Mouse (Mus musculus) cortical plate, adult 2 months (tissue): Measurements from ENCODE around the gene Myl3. TPM values are rescaled to one million over a fixed set of nuclear protein-coding genes. Genes with fewer than 3 reads are reported as not detected.

ENCODE experiments used
- H3K27ac ChIP-seq: fragments of 200-500 bp; 2 replicates; pipeline ENCODE4 v1.5.1; 2012; ENCODE audit warnings: low read length, control low read depth, inconsistent platforms; ENCODE audit not compliant: insufficient read depth
- H3K4me1 ChIP-seq: fragments of 200-500 bp; 2 replicates; pipeline ENCODE4 v1.6.1; 2011; ENCODE audit warnings: low read length; ENCODE audit not compliant: control insufficient read depth, insufficient read depth
- H3K4me3 ChIP-seq: fragments of 200-500 bp; 2 replicates; pipeline ENCODE4 v1.5.1; 2011; ENCODE audit warnings: mild to moderate bottlenecking, low read length, control low read depth; ENCODE audit not compliant: insufficient read depth
- CTCF ChIP-seq: fragments of 200-500 bp; IDR thresholded peaks from 2 replicates; pipeline ENCODE4 v1.5.1; 2011; ENCODE audit warnings: mild to moderate bottlenecking, control low read depth, low read length; ENCODE audit not compliant: insufficient read depth; ENCODE audit errors: extremely low read depth
- POLR2A ChIP-seq: fragments of 200-500 bp; IDR thresholded peaks from 2 replicates; pipeline ENCODE4 v1.6.1; 2011; ENCODE audit warnings: mild to moderate bottlenecking, low read length, control low read depth; ENCODE audit not compliant: insufficient read depth; ENCODE audit errors: extremely low read depth
- polyA plus RNA-seq: library from polyadenylated mRNA; depleted of rRNA; stranded (reverse); fragments of >200 nt; gene quantifications from 2 replicates; pipeline ENCODE4 v1.2.3, GENCODE M21; 2012

Myl3 gene
- polyA plus RNA-seq, 1 experiment, result 0.13 TPM

GRCm38 (mm10) chr9:110726867-110727266 lies 14.8 kb upstream of the Myl3 start:
- Histone ChIP-seq H3K4me1 (peaks cover 3% of the 10 kb centered on the region; the same call in 1 of the 2 replicates), H3K4me3 (peak overlapping the region; percentile 8), H3K27ac (no peak overlapping the region)
- TF ChIP-seq POLR2A (no peak), CTCF (no peak)

DNA sequence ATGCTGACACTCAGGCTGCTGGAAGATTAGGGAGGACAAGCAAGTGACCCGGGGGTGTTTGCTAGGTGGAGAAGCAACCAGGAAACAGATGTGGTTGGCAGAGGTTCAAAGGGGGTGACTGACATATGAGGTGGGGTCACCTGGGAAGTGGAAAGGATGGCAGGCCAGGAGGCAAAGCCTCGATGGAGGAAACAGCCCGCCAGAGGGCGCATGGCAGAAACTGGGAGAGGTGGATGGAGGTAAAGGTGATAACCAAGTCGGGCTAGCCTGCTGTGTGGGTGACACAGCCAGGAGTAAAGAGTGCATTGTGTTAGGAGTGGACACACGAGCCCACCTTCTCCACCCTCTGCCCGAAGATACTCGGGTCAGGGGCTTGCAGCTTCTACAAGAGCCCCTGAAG lies 11.8 kb upstream of the Myl3 start:
- Histone ChIP-seq H3K4me3 (no peak overlapping the region), H3K27ac (no peak overlapping the region), H3K4me1 (peaks cover 3% of the 10 kb centered on the region; the same call in 1 of the 2 replicates)
- no peak for TF ChIP-seq POLR2A
- peak; percentile 47; the same call in 1 of the 2 replicates for TF ChIP-seq CTCF

DNA sequence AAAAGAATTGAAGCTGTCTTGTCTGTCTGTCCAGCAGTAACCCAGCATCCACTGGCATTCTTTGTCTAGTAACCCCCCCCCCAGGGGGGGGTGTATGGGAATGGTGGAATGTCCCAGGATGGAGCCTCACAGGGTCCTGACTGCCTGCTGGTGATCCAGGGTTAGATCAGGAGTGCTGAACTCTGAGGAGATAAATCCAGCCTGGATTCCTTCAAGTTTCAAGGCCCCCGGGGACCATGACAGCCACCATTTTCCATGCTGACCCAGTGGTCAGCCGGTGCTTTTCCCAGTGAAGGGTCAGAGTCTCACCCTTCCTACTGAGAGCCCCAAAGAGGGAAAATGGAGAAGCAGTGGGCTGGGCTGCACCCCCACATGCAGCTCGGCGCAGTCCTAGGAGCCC lies 9.8 kb upstream of the Myl3 start:
- Histone ChIP-seq H3K27ac (no peak overlapping the region), H3K4me3 (no peak overlapping the region), H3K4me1 (no peaks in the 10 kb centered on the region)
- TF ChIP-seq POLR2A (no peak), CTCF (no peak)

DNA sequence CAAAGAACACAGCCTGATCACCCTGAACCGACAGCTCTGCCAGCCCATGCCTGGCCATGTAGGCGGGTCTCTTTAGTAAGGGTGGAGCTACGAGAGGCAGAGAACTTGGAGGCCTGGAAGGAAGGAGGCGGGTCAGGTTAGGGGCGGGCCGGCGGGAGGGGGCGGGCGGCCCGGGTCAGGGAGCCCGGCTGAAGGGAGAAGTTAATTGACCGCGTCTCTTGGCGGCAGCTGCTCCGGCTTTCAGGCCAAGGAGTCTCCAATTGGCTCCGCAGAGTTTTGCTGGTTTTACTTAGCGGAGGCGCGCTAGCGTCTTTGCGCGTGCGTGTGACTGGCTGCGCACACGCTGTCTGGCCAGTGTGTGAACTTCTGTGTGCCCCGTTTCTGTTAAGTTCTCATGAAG lies 9.0 kb upstream of the Myl3 start:
- Histone ChIP-seq H3K4me3 (peak overlapping the region; percentile 10), H3K27ac (no peak overlapping the region)

GRCm38 (mm10) chr9:110733102-110733501 lies 8.6 kb upstream of the Myl3 start:
- TF ChIP-seq POLR2A (no peak), CTCF (no peak)
- Histone ChIP-seq H3K4me3 (peak overlapping the region; percentile 10; the same call in 1 of the 2 replicates), H3K4me1 (no peaks in the 10 kb centered on the region), H3K27ac (no peak overlapping the region)

More for the DNA sequence above, 9.0 kb upstream of the Myl3 start:
- no peaks in the 10 kb centered on the region for H3K4me1 ChIP-seq
- no peak for TF ChIP-seq POLR2A
- TF ChIP-seq CTCF, result no peak

- TF ChIP-seq CTCF, result no peak
- TF ChIP-seq POLR2A, result no peak
- Histone ChIP-seq H3K4me3 (no peak overlapping the region), H3K4me1 (no peaks in the 10 kb centered on the region), H3K27ac (no peak overlapping the region)
These were observed 7.5 kb upstream of the Myl3 start for GRCm38 (mm10) chr9:110734154-110734553.

DNA sequence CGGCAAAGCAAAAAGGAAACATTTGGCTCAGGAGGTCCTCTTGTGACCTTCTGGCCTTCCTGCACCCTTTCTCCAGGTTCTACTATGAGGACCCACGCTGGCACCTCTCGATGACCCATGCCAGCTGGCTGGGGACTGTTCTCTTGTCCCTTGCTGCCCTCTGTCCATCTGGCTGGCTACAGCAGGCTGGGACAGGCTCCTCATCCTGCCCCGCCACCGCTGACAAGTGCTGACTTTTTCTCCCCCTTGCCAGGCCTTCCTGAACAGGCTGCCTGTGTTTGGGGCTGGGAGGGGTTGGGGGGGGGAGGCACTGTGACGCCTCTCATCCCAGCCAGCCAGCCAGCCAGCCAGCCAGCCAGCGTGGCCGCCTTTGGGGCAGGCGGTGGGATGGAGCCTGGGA lies 5.3 kb upstream of the Myl3 start:
- TF ChIP-seq CTCF (no peak), POLR2A (no peak)
- Histone ChIP-seq H3K4me1 (no peaks in the 10 kb centered on the region), H3K4me3 (no peak overlapping the region), H3K27ac (no peak overlapping the region)

GRCm38 (mm10) chr9:110738054-110738453 lies 3.6 kb upstream of the Myl3 start:
- no peak overlapping the region for H3K4me3 ChIP-seq
- no peaks in the 10 kb centered on the region for H3K4me1 ChIP-seq
- no peak overlapping the region for H3K27ac ChIP-seq
- TF ChIP-seq CTCF (peak; percentile 7; the same call in 1 of the 2 replicates), POLR2A (no peak)

DNA sequence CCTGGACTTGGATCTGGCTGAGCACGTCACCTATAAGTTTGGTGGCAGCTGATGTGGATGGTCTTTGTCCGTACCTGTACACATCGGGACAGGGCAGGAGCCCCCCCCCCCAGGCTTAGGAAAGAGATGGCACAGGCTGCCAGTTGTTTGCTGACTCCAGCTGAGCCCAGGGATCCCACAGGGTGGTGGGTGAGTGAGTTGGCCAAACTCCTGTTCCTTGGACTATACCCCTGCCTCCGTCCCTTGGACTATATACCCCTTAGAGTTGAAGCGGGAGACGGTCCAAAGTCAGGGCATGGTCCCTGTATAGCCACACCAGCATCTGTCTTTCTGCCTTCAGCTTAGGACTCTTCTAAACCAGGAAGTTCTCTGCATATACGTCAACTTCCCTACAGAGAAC lies 1.7 kb upstream of the Myl3 start:
- no peak for TF ChIP-seq CTCF
- TF ChIP-seq POLR2A, result no peak
- H3K4me3 ChIP-seq, result no peak overlapping the region
- no peaks in the 10 kb centered on the region for H3K4me1 ChIP-seq
- no peak overlapping the region for H3K27ac ChIP-seq

DNA sequence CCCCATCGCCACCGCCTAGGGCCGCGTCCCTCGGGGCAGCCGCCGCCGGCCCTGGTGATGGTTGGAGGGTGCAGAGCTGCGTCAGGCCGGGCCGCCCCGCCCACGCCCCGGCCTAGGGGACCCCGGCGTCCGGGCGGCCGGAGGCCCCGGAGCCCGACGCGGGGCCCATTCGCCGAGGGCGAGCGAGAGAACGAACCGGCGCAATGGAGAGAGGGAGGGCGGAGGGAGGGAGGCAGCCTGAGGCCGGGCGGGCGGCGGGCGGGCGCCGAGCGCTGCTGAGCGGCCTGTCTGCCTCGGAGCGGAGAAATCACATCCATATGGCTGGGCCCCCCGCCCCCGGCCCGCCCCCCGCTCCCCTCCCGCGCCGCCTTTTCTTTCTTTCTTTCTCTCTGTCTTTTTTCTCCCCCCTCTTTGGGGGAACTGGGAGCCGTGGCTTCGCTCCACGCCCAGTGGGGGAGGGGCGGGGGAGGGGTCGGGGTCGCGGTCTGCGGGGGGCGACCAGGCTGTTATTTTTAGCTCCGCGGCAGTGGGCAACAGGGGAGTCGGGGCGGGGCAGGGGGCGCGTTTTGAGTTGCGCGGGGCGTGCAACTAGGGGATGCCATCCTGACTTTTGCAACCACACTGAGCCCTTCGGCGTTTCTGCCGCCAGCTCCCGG lies 762 bp downstream of the Myl3 start:
- no peak for TF ChIP-seq CTCF
- no peak for TF ChIP-seq POLR2A
- Histone ChIP-seq H3K27ac (no peak overlapping the region), H3K4me1 (no peaks in the 10 kb centered on the region), H3K4me3 (peak overlapping the region; percentile 33)
